Mouse (Mus musculus) left cerebral cortex, adult 11 months (tissue): ENCODE measurements at regions not wholly inside any gene's neighbourhood (a gene's known extent, or its start where the extent isn't known, plus 50 kb on each side); places are given as distances from the start of the nearest gene placed in this dataset.

Experiments
- DNase-seq: peaks from one replicate; pipeline ENCODE4 v3.0.0; 2022; ENCODE audit warnings: low spot score

- DNase-seq: no peak
Measured at GRCm38 (mm10) chr11:89247991-89248390, 54.1 kb downstream of the Nog start.

- no peak for DNase-seq
Measured at GRCm38 (mm10) chr11:89243370-89243769, 58.8 kb downstream of the Nog start.

GRCm38 (mm10) chr11:89242130-89242529 is 60.0 kb downstream of the Nog start:
- DNase-seq: no peak

GRCm38 (mm10) chr11:89239891-89240290 is 62.2 kb downstream of the Nog start:
- no peak for DNase-seq

- DNase-seq: no peak
Measured at GRCm38 (mm10) chr11:89236904-89237303, 65.2 kb downstream of the Nog start.

GRCm38 (mm10) chr11:89232884-89233480 is 69.2 kb downstream of the Nog start:
- DNase-seq: no peak

- DNase-seq: no peak
Measured at GRCm38 (mm10) chr11:89229726-89230125, 72.4 kb downstream of the Nog start.

GRCm38 (mm10) chr11:89213204-89213603 is 88.9 kb downstream of the Nog start:
- no peak for DNase-seq

- no peak for DNase-seq
Measured at GRCm38 (mm10) chr11:89209531-89209950, 92.6 kb downstream of the Nog start.

GRCm38 (mm10) chr11:89209072-89209471 is 93.1 kb downstream of the Nog start:
- no peak for DNase-seq

GRCm38 (mm10) chr11:89206788-89207187 is 95.3 kb downstream of the Nog start:
- no peak for DNase-seq

GRCm38 (mm10) chr11:89204948-89205545 is 97.1 kb downstream of the Nog start:
- no peak for DNase-seq

- no peak for DNase-seq
Measured at GRCm38 (mm10) chr11:89200458-89200857, 101.7 kb downstream of the Nog start.

- DNase-seq: no peak
Measured at GRCm38 (mm10) chr11:89192815-89193214, 109.3 kb downstream of the Nog start.

GRCm38 (mm10) chr11:89186911-89187621 is 113.4 kb downstream of the Gm525 start:
- DNase-seq: peak; percentile 8

GRCm38 (mm10) chr11:89185862-89186261 is 112.2 kb downstream of the Gm525 start:
- no peak for DNase-seq

- DNase-seq: no peak
Measured at GRCm38 (mm10) chr11:89181471-89181870, 107.8 kb downstream of the Gm525 start.

- DNase-seq: no peak
Measured at GRCm38 (mm10) chr11:89178436-89178835, 104.8 kb downstream of the Gm525 start.

- DNase-seq: no peak
Measured at GRCm38 (mm10) chr11:89175511-89175910, 101.9 kb downstream of the Gm525 start.

- no peak for DNase-seq
Measured at GRCm38 (mm10) chr11:89174967-89175366, 101.3 kb downstream of the Gm525 start.

- DNase-seq: peak; percentile 43
Measured at GRCm38 (mm10) chr11:89165278-89165677, 91.6 kb downstream of the Gm525 start.

- no peak for DNase-seq
Measured at GRCm38 (mm10) chr11:89153466-89154406, 80.1 kb downstream of the Gm525 start.
